Mouse (Mus musculus): ENCODE results near the gene Mgst3. TPM values are rescaled to one million over a fixed set of nuclear protein-coding genes. Genes with fewer than 3 reads are reported as not detected.
A peak's percentile ranks its signal among the peaks of the same experiment; 100 is the strongest.
"Not testable (repeated sequence)": the region's sequence is repeated elsewhere in the genome, so short reads cannot be mapped to it uniquely, and the experiment has no call there.

The Mgst3 gene
- polyA plus RNA-seq, 1 experiment: 114 TPM

- Histone ChIP-seq H3K27ac (replicated peaks; ENCODE audit: low read depth, low read length) (no peak overlapping the region), H3K4me1 (ENCODE audit: control insufficient read depth, insufficient read depth, insufficient read length, low read length) (no peaks in the 10 kb centered on the region), H3K4me3 (ENCODE audit: insufficient read depth, low read depth, low read length) (no peak overlapping the region)
These were observed 34.9 kb downstream of the Mgst3 start for GRCm38 (mm10) chr1:167358731-167359130.

- no peak overlapping the region for H3K27ac ChIP-seq (replicated peaks; ENCODE audit: low read depth, low read length)
- H3K4me3 ChIP-seq (ENCODE audit: insufficient read depth, low read depth, low read length): no peak overlapping the region
- H3K4me1 ChIP-seq (ENCODE audit: control insufficient read depth, insufficient read depth, insufficient read length, low read length): no peaks in the 10 kb centered on the region
These were observed 36.3 kb downstream of the Mgst3 start for GRCm38 (mm10) chr1:167357387-167357786.

- no peak overlapping the region for H3K27ac ChIP-seq (replicated peaks; ENCODE audit: low read depth, low read length)
- no peak overlapping the region for H3K4me3 ChIP-seq (ENCODE audit: insufficient read depth, low read depth, low read length)
- H3K4me1 ChIP-seq (ENCODE audit: control insufficient read depth, insufficient read depth, insufficient read length, low read length): no peaks in the 10 kb centered on the region
These were observed 41.2 kb downstream of the Mgst3 start for GRCm38 (mm10) chr1:167352403-167352802.

- Histone ChIP-seq H3K27ac (replicated peaks; ENCODE audit: low read depth, low read length) (no peak overlapping the region), H3K4me1 (ENCODE audit: control insufficient read depth, insufficient read depth, insufficient read length, low read length) (no peaks in the 10 kb centered on the region), H3K4me3 (ENCODE audit: insufficient read depth, low read depth, low read length) (peak overlapping the region; percentile 98)
These were observed 42.8 kb downstream of the Mgst3 start for GRCm38 (mm10) chr1:167350597-167351415.

GRCm38 (mm10) chr1:167349815-167350596 is 43.6 kb downstream of the Mgst3 start, which contains the start of gene Aldh9a1:
TSS of gene Aldh9a1 (plus strand) at chr1:167349991.
- H3K4me1 ChIP-seq (ENCODE audit: control insufficient read depth, insufficient read depth, insufficient read length, low read length): no peaks in the 10 kb centered on the region
- peak within 1 kb of the TSS; percentile 98 for H3K4me3 ChIP-seq (ENCODE audit: insufficient read depth, low read depth, low read length)
- peak within 1 kb of the TSS; percentile 97 for H3K27ac ChIP-seq (replicated peaks; ENCODE audit: low read depth, low read length)

GRCm38 (mm10) chr1:167349206-167349605 is 44.4 kb downstream of the Mgst3 start:
- H3K4me3 ChIP-seq (ENCODE audit: insufficient read depth, low read depth, low read length); H3K27ac ChIP-seq (replicated peaks; ENCODE audit: low read depth, low read length); H3K4me1 ChIP-seq (ENCODE audit: control insufficient read depth, insufficient read depth, insufficient read length, low read length): not testable (repeated sequence)

GRCm38 (mm10) chr1:167345994-167346520 is 47.6 kb downstream of the Mgst3 start:
- not testable (repeated sequence) for H3K4me1 ChIP-seq (ENCODE audit: control insufficient read depth, insufficient read depth, insufficient read length, low read length); H3K4me3 ChIP-seq (ENCODE audit: insufficient read depth, low read depth, low read length); H3K27ac ChIP-seq (replicated peaks; ENCODE audit: low read depth, low read length)

- no peaks in the 10 kb centered on the region for H3K4me1 ChIP-seq (ENCODE audit: control insufficient read depth, insufficient read depth, insufficient read length, low read length)
- no peak overlapping the region for H3K27ac ChIP-seq (replicated peaks; ENCODE audit: low read depth, low read length)
- no peak overlapping the region for H3K4me3 ChIP-seq (ENCODE audit: insufficient read depth, low read depth, low read length)
These were observed 50.8 kb downstream of the Mgst3 start for GRCm38 (mm10) chr1:167342831-167343230.

- Histone ChIP-seq H3K27ac (replicated peaks; ENCODE audit: low read depth, low read length) (no peak overlapping the region), H3K4me3 (ENCODE audit: insufficient read depth, low read depth, low read length) (no peak overlapping the region), H3K4me1 (ENCODE audit: control insufficient read depth, insufficient read depth, insufficient read length, low read length) (no peaks in the 10 kb centered on the region)
These were observed 52.6 kb downstream of the Mgst3 start for GRCm38 (mm10) chr1:167340910-167341528.

GRCm38 (mm10) chr1:167340111-167340787 is 53.4 kb downstream of the Mgst3 start:
- H3K4me3 ChIP-seq (ENCODE audit: insufficient read depth, low read depth, low read length): peak overlapping the region; percentile 55
- H3K4me1 ChIP-seq (ENCODE audit: control insufficient read depth, insufficient read depth, insufficient read length, low read length): no peaks in the 10 kb centered on the region
- no peak overlapping the region for H3K27ac ChIP-seq (replicated peaks; ENCODE audit: low read depth, low read length)

- Histone ChIP-seq H3K4me3 (ENCODE audit: insufficient read depth, low read depth, low read length) (no peak overlapping the region), H3K27ac (replicated peaks; ENCODE audit: low read depth, low read length) (no peak overlapping the region), H3K4me1 (ENCODE audit: control insufficient read depth, insufficient read depth, insufficient read length, low read length) (no peaks in the 10 kb centered on the region)
These were observed 54.4 kb downstream of the Mgst3 start for GRCm38 (mm10) chr1:167339177-167339781.

GRCm38 (mm10) chr1:167337463-167338095 is 56.1 kb downstream of the Mgst3 start:
- no peak overlapping the region for H3K27ac ChIP-seq (replicated peaks; ENCODE audit: low read depth, low read length)
- H3K4me1 ChIP-seq (ENCODE audit: control insufficient read depth, insufficient read depth, insufficient read length, low read length): no peaks in the 10 kb centered on the region
- no peak overlapping the region for H3K4me3 ChIP-seq (ENCODE audit: insufficient read depth, low read depth, low read length)

GRCm38 (mm10) chr1:167336398-167336797 is 57.2 kb downstream of the Mgst3 start:
- Histone ChIP-seq H3K27ac (replicated peaks; ENCODE audit: low read depth, low read length) (peak overlapping the region; percentile 49), H3K4me1 (ENCODE audit: control insufficient read depth, insufficient read depth, insufficient read length, low read length) (no peaks in the 10 kb centered on the region)

GRCm38 (mm10) chr1:167331106-167331505 is 62.5 kb downstream of the Mgst3 start:
- H3K4me3 ChIP-seq (ENCODE audit: insufficient read depth, low read depth, low read length): no peak overlapping the region

More at GRCm38 (mm10) chr1:167336398-167336797, 57.2 kb downstream of the Mgst3 start:
- no peak overlapping the region for H3K4me3 ChIP-seq (ENCODE audit: insufficient read depth, low read depth, low read length)

More at GRCm38 (mm10) chr1:167331106-167331505, 62.5 kb downstream of the Mgst3 start:
- H3K27ac ChIP-seq (replicated peaks; ENCODE audit: low read depth, low read length): peak overlapping the region; percentile 66
- no peaks in the 10 kb centered on the region for H3K4me1 ChIP-seq (ENCODE audit: control insufficient read depth, insufficient read depth, insufficient read length, low read length)
